Mouse (Mus musculus): ENCODE data around the gene Tnni3. TPM values are rescaled to one million over a fixed set of nuclear protein-coding genes. Genes with fewer than 3 reads are reported as not detected.

The Tnni3 gene
- total and polyA plus RNA-seq, 3 experiments = 328 to 353 TPM; not detected in 1

- Histone ChIP-seq H3K79me2 (ENCODE audit: control insufficient read depth, insufficient read depth, low read length, poor library complexity) (no peaks in the 10 kb centered on the region), H3K9me3 (replicated peaks; ENCODE audit: insufficient read depth, low read length) (no peaks in the 10 kb centered on the region), H3K36me3 (ENCODE audit: control insufficient read depth in 1 of 2, insufficient read depth in 2 of 2, low read length in 2 of 2) (no peaks in the 10 kb centered on the region), H3K4me3 (ENCODE audit: control insufficient read depth in 1 of 2, insufficient read depth in 1 of 2, low read depth in 2 of 2, low read length in 2 of 2) (no peak overlapping the region), H3K9ac (ENCODE audit: control insufficient read depth, low read depth, low read length, poor library complexity, severe bottlenecking) (no peak overlapping the region), H3K27ac (ENCODE audit: control insufficient read depth, low read depth, low read length) (no peak overlapping the region), H3K4me1 (ENCODE audit: control insufficient read depth in 1 of 2, insufficient read depth in 2 of 2, low read length in 2 of 2) (no peaks in the 10 kb centered on the region), H3K27me3 (ENCODE audit: control insufficient read depth in 1 of 2, insufficient read depth in 2 of 2, low read length in 2 of 2) (peaks cover 0 to 6% of the 10 kb centered on the region in 2 experiments; a peak in 3 of 4 replicates)
- DNase-seq (ENCODE audit: low read depth, low spot score) = no peak
- no peak for TF ChIP-seq CHD2 (IDR thresholded peaks at IDR 0.05; ENCODE audit: low read length)
- peak in 2 of 3 experiments; percentile 5 to 27; a peak in 2 of 6 replicates for TF ChIP-seq CTCF (IDR thresholded peaks at IDR 0.05 in 2 of 3, conservative IDR thresholded peaks at IDR 0.05 in 1 of 3; ENCODE audit: control insufficient read depth in 1 of 3, insufficient read depth in 1 of 3, low read depth in 2 of 3, low read length in 3 of 3, poor library complexity in 1 of 3, severe bottlenecking in 1 of 3)
- no peak for TF ChIP-seq MYB (IDR thresholded peaks at IDR 0.05; ENCODE audit: low read depth, low read length)
Measured at GRCm38 (mm10) chr7:4541344-4541743, 17.3 kb upstream of the Tnni3 start.

- Histone ChIP-seq H3K9me3 (replicated peaks; ENCODE audit: insufficient read depth, low read length) (no peaks in the 10 kb centered on the region), H3K9ac (ENCODE audit: control insufficient read depth, low read depth, low read length, poor library complexity, severe bottlenecking) (no peak overlapping the region), H3K27me3 (ENCODE audit: control insufficient read depth in 1 of 2, insufficient read depth in 2 of 2, low read length in 2 of 2) (peaks cover 5 to 11% of the 10 kb centered on the region in 2 experiments; a peak in 3 of 4 replicates), H3K79me2 (ENCODE audit: control insufficient read depth, insufficient read depth, low read length, poor library complexity) (no peaks in the 10 kb centered on the region), H3K4me3 (ENCODE audit: control insufficient read depth in 1 of 2, insufficient read depth in 1 of 2, low read depth in 2 of 2, low read length in 2 of 2) (no peak overlapping the region), H3K36me3 (ENCODE audit: control insufficient read depth in 1 of 2, insufficient read depth in 2 of 2, low read length in 2 of 2) (no peaks in the 10 kb centered on the region), H3K27ac (ENCODE audit: control insufficient read depth, low read depth, low read length) (no peak overlapping the region), H3K4me1 (ENCODE audit: control insufficient read depth in 1 of 2, insufficient read depth in 2 of 2, low read length in 2 of 2) (no peaks in the 10 kb centered on the region)
- TF ChIP-seq BHLHE40 (IDR thresholded peaks at IDR 0.05; ENCODE audit: borderline replicate concordance, low read depth, low read length) (no peak), USF2 (IDR thresholded peaks at IDR 0.05; ENCODE audit: borderline replicate concordance in 1 of 2, insufficient read depth in 1 of 2, low read depth in 1 of 2, low read length in 2 of 2) (no peak), ZNF384 (IDR thresholded peaks at IDR 0.05; ENCODE audit: low read depth, low read length) (no peak), CHD1 (IDR thresholded peaks at IDR 0.05; ENCODE audit: low read depth, low read length) (no peak), MXI1 (IDR thresholded peaks at IDR 0.05; ENCODE audit: low read depth, low read length) (no peak), USF1 (IDR thresholded peaks at IDR 0.05; ENCODE audit: low read depth, low read length) (no peak), POLR2AphosphoS5 (IDR thresholded peaks at IDR 0.05; ENCODE audit: borderline replicate concordance, low read depth, low read length) (no peak), NELFE (IDR thresholded peaks at IDR 0.05; ENCODE audit: low read depth, low read length) (no peak), EP300 (IDR thresholded peaks at IDR 0.05; ENCODE audit: low read depth in 1 of 2, low read length in 2 of 2) (no peak), JUND (IDR thresholded peaks at IDR 0.05; ENCODE audit: low read depth, low read length) (no peak), ZKSCAN1 (IDR thresholded peaks at IDR 0.05; ENCODE audit: low read depth, low read length) (no peak), ELF1 (IDR thresholded peaks at IDR 0.05; ENCODE audit: low read depth, low read length) (no peak), SMC3 (IDR thresholded peaks at IDR 0.05; ENCODE audit: low read depth, low read length) (no peak), ZMIZ1 (IDR thresholded peaks at IDR 0.05; ENCODE audit: low read depth, low read length) (no peak), MAZ (IDR thresholded peaks at IDR 0.05; ENCODE audit: low read depth, low read length) (no peak), KAT2A (conservative IDR thresholded peaks at IDR 0.05; ENCODE audit: low read depth, low read length) (no peak)
- DNase-seq (ENCODE audit: low read depth, low spot score) = no peak
Measured at GRCm38 (mm10) chr7:4539019-4539418, 15.0 kb upstream of the Tnni3 start.

Measured in MEL (cell line).